In the genomic region with DNA sequence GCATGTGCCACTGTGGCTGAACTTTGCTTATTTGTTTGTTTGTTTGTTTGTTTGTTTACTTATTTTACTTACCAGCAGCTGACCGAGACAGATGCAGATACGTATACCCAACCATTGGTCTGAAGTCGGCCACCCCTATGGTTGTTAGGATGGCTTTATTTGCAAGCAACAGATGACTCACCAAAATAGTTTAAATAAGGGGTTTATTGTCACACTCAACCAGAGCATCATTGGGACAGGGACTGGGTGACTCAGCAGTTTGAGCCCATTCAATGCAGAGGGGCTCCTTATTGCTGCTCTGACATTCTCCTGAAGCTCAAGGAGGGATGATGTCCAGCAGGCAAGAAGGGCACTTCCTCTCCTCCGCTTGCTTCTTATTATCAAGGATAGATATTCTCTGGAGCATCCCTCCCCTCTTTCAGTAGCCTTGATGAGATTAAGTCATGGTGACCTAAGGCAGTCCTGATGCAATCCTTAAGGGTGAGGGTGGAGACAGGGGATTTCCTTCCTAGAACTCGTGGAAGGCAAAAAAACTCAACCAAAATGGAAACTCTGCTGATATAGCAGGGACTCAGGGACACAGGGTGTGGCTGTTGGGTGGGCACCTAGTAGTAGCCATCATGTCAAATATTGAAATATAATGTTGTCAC, we compare ENCODE assay signal across 22 mouse cellular contexts.
"Had no signal": no experiment of that assay in that cellular context is flagged by ENCODE, and none has a peak within 500 bp of the region (broad histone marks: within the 10 kb centered on the region; RNA-seq: fewer than 3 reads in every experiment).

No protein-coding gene starts in this region.

- H3K4me3 ChIP-seq: limb, embryonic 12.5 days; limb, embryonic 15.5 days; lung, embryonic 15.5 days; megakaryocyte, embryonic 14.5 days; midbrain, embryonic 10.5 days; neural tube, embryonic 13.5 days had no signal

- H3K4me2 ChIP-seq: limb, embryonic 12.5 days; limb, embryonic 15.5 days; liver, embryonic 11.5 days; lung, embryonic 15.5 days; neural tube, embryonic 13.5 days had no signal

- DNase-seq: kidney, adult 18-20 months; kidney, adult 9 months; kidney, postnatal 14 days; kidney, postnatal 4 days; left cerebral cortex, postnatal 4 days; liver, postnatal 0 days; lung, postnatal 10 days; lung, postnatal 36 days; right cerebral cortex, postnatal 14 days; right cerebral cortex, postnatal 4 days; thymus, adult 2 months; thymus, postnatal 14 days; thymus, postnatal 4 days had no signal

- H3K27me3 ChIP-seq: limb, embryonic 12.5 days; limb, embryonic 15.5 days; lung, embryonic 15.5 days; neural tube, embryonic 13.5 days had no signal

- H3K9ac ChIP-seq: limb, embryonic 12.5 days; limb, embryonic 15.5 days; liver, embryonic 14.5 days; liver, postnatal 0 days; lung, embryonic 15.5 days; neural tube, embryonic 13.5 days had no signal

- H3K36me3 ChIP-seq: limb, embryonic 12.5 days; limb, embryonic 15.5 days; lung, embryonic 15.5 days; midbrain, embryonic 10.5 days; neural tube, embryonic 13.5 days had no signal

- ATAC-seq: liver, postnatal 0 days had no signal

- H3K9me3 ChIP-seq: limb, embryonic 12.5 days; limb, embryonic 15.5 days; lung, embryonic 15.5 days; midbrain, embryonic 10.5 days; neural tube, embryonic 13.5 days had no signal

- H3K27ac ChIP-seq: limb, embryonic 12.5 days; limb, embryonic 15.5 days; liver, embryonic 14.5 days; lung, embryonic 15.5 days; midbrain, embryonic 10.5 days; neural tube, embryonic 13.5 days; stomach, postnatal 0 days had no signal
